Mouse (Mus musculus): Measurements from ENCODE around the gene Zkscan16.

The Zkscan16 gene

DNA sequence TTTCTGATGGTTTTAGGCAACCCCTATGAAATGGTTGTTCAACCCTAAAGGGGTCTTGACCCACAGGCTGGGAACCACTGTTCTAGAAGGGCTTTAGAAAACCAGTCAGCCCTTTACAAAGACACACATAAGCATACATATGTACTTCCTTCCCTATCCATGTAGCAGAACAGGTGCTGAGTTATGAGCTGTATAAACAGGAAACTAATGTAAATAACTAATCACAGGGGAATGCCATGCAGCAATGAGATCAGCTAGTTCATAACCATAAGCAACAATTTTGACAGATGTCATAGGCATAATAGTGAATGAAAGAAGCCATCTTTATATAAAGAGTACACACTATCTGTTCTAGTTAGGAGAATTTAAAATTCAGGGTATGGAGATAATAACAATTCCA, 1.8 kb upstream of the Zkscan16 start:
- DNase-seq: no peak

DNA sequence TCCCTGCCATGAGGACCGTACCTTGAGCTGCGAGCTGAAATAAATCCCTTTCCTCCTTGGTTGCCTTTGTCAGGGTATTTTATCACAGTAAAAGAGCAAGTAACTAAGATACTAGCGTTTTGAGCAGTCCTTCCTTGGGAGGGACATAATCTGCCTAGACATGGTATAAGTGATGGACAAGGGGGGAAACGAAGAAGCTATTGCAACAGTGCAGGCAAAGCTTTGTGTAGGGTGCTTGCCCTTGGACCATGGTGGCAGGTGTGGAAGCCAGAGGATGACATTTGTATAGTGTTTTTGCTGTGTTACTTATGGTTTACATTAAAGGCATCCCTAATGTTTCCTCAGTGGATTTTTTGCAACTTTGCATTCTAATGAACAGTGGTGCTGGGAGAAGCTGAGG, 486 bp upstream of the Zkscan16 start:
- no peak for DNase-seq

- no peak for DNase-seq
Observed at GRCm38 (mm10) chr4:58944206-58944553, 752 bp downstream of the Zkscan16 start.

- no peak for DNase-seq
Observed at GRCm38 (mm10) chr4:58944695-58945094, 1.3 kb downstream of the Zkscan16 start.

DNA sequence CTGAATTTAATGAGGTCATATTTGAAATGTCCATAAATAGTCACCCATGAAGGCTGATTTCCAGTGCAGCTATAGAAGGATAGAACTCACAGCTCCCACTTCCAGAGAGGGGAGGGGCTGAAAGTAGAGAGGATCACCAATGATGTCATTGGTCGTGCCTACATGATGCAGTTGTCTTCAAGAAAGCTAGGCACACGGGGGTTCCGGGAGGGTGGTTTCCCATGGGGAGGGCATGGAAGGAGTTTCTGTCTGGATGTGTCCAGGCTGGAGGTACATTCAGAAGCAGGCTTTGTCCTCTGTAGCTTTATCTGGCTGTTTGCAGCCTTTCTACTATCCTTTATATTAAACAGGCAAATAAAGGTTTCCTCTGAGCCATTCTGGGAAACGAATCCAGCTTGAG, 5.0 kb downstream of the Zkscan16 start:
- no peak for DNase-seq

GRCm38 (mm10) chr4:58952630-58953029, 9.2 kb downstream of the Zkscan16 start:
- DNase-seq: no peak

DNA sequence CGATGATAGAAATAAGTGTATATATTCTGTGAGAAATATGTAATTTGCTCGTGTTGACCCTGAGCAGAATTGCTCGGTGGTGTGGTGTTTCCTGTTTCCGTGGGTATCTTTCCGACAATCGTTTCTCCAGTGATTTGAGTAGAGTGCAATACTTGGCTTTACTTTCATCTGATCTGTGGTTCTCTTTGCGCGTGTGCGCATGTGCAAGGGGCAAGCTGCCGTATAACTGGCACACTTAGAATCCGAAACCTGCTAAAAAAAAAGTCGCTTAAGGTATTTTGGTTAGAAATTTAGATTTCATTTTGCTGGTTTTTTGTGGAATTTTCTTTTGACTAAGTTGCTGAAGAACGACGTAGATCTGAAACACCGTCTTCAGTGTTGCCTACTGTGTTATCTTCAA, 18.3 kb downstream of the Zkscan16 start:
- no peak for DNase-seq

- DNase-seq: no peak
Observed at GRCm38 (mm10) chr4:58963271-58963670, 19.8 kb downstream of the Zkscan16 start.

DNA sequence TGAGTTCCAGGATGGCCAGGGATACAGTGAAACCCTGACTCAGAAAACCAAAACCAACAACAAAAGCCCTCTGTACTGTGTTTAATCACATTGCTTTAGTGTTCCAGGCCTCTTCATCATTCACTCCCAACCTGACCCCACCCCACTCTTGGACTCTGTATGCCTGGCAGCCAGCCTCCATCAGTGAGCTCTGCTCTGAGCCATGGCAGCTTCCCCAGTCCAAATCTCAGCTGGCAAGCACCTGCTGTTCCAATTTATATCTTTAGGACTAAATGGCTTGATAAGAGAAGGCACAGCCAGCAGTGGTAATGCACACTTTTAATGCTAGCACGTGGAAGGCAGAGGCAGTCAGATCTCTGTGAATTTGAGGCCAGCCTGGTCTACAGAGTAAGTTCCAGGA, 21.7 kb downstream of the Zkscan16 start:
- DNase-seq: no peak

GRCm38 (mm10) chr4:58970678-58971077, 27.2 kb downstream of the Zkscan16 start:
- no peak for DNase-seq

DNA sequence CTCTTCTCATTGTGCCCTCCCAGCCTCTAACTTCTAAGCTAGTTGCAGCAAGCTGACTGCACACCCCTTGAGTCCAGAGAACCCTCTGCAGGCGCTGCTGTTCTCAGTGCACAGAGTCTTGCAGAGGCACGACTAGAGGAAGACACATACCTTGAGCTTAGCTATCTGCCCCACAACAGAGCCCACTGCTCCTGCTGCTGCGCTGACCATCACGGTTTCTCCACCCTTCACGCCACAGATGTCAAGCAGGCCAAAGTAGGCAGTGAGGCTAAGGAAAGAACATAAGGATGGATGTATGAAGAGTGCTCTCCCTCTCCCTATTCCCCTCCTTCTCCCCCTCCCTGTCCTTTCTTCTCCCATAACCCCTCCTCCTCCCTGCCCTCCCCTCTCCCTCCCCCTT, 32.3 kb downstream of the Zkscan16 start:
- DNase-seq: no peak

GRCm38 (mm10) chr4:58981421-58981820, 38.0 kb downstream of the Zkscan16 start:
- DNase-seq: no peak

GRCm38 (mm10) chr4:58982806-58983205, 39.4 kb downstream of the Zkscan16 start:
- DNase-seq: no peak

- peak; percentile 86 for DNase-seq
Observed at GRCm38 (mm10) chr4:58985157-58985648, 41.8 kb downstream of the Zkscan16 start.

DNA sequence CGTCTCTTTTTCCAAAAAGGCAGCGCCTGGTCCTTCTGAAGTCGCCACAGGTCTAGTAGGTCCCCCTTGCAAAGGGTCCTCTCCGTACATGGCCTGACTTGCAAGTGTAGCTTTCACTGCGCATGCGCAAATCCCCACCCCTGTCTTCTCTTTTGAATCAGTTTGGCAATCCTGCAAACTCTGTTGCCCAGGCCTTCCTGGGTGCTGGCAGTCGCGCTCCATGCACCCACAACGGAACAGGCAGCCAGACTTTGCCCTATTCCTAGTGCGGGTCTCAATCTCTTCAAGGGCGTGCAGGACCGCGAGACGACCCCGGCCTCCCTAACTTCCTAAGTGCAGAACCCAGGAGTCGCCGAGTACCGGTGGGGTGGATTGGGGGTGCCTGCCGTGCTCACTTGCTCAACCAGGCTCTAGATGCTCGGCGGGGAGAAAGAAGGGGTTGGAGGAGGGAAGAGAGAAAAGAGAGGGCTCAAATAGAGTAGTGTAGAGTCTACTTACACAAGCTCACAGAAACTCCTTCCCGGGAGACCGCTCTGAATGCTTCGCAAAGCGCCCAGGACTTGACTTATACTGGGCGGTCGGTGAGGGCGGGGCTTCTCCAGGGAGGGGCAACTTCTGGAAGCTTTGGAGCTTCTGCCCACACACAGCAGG, 43.2 kb downstream of the Zkscan16 start, which contains the start of gene Ptgr1:
Ptgr1 (minus strand) TSS at position 580 of the 651 bp plus-strand sequence.
- peak; percentile 84 for DNase-seq

DNA sequence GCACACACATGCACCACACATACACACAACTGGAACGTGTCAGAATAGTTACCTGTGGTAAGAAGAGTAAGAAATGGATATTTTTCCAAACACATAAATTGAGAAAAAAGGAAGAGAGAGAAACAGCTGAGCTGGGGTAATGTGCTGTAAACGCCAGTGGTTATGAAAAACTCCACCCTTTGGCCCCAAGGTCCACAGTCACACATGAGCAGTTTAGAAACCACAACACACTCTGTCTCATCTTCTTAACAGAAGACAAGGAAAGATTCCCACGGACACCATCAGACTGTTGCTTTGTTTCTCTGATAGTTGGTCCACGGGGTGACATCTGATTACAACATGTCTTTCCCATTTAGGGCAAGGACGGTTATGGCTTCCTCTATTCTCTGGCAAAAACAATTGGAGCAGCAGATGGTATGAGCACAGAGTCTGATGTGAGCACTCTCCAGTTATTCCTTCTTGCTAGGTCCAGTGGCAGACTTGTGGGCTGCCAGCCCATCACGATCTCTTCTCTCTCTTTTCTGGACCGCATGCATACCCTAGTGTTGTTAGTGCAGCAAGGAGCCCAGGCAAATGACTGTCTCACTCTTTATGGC, 46.0 kb downstream of the Zkscan16 start:
- no peak for DNase-seq

DNA sequence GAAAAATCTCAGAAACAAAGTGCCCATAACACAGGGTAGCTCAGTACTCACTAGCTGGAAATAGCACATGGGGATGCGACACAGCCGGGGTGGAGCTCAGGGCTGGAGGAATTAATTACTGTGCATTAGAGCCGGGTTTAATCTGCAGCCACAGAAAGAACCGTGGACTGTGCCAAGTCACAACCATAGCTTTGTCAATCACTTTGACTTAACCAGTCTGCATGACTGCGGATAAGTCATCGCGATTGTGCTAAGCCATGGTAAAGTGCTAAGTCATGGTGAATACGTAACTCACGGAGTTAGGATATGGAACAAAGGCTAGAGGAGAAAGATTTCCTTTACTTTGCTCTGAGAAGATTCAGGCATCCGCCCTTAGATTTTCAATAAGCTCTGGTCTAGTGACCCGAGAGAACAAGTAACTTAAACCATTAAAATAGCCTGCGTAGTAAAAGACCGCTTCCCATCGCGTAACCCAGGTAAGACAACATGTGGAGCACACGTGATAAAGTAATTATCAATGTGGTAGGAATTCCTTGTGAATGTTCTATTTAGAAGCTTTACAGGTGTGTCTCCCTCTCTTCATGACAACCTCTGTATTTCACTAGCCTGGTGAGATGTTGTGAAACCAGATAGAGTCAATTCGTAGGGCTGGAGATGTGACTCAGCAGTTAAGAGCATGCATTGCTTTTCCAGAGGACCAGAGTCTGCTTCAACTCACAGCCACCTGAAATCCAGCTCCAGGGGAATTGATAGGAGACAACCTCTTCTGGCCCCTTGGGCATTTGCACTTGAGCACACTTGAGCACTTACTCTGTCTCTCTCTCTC, 47.4 kb downstream of the Zkscan16 start:
- DNase-seq: no peak

DNA sequence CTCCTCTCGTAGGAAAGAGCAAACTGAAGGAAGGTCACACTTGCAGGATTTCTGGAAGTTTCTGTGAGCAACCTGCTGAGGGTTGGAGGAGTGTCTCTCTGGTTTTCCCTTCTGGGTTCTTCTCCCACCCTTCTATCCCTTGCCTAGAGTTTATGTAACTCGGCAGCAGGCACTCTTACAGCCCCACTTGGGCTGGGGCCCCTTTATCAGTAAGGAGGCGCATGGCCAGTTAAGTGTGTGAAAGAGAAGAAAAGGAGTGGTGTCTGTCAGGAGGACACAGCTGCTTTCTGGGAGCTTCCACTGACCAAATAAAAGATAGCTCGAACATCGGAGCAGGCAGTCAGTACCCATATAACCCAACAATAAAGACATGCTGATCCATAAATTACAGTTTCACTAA, 48.8 kb downstream of the Zkscan16 start:
- no peak for DNase-seq

DNA sequence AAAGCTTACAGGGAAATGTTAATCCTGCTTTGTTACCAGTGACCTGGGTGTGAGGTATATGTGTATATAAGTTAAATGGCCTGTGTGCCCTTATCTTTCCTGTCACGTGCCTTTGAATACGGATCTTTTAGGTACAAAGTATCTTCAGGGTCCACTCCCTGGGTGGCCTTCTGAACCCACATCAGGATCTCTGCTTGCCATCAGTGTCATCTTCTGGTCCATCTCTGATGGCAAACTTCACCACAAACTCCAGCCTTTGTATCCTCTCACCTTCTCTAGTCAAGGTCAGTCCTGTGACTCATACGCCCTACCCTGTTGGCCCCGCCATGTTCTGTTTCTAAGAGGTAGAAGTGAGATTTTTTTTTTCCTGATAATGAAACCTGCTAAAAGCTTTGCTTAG, 51.3 kb downstream of the Zkscan16 start, which contains the start of gene Dnajc25:
Dnajc25 (plus strand) TSS at position 301 of the 400 bp plus-strand sequence.
- DNase-seq: no peak

- DNase-seq: no peak
Observed at GRCm38 (mm10) chr4:58995251-58995693, 51.8 kb downstream of the Zkscan16 start.

DNA sequence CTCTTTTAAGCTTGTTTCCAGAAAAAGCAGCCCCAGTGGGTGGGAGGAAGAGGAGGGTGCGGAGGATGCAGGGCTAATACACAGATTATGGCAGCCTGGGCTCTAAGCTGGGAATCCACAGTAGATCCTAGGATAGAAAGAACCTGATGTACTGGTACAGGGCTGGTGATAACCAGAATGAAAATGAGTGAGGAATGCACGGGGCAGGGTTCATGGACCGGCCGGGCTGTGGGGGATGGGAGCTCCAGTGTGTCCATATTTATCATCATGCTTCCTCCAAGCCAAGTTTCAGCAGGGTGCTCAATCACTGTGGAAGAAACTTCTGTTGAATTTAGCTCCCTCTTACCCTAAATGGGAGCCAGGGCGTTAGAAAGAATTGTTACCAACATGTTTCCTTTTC, 53.7 kb downstream of the Zkscan16 start:
- DNase-seq: no peak

- DNase-seq: no peak
Observed at GRCm38 (mm10) chr4:58998688-58999087, 55.3 kb downstream of the Zkscan16 start.

GRCm38 (mm10) chr4:58999686-59000085, 56.3 kb downstream of the Zkscan16 start:
- DNase-seq: peak; percentile 71

- no peak for DNase-seq
Observed at GRCm38 (mm10) chr4:59000614-59001013, 57.2 kb downstream of the Zkscan16 start.

Data from right cerebral cortex, postnatal 4 days (tissue).